Mouse (Mus musculus): ENCODE data around the gene Ccdc9b. TPM values are rescaled to one million over a fixed set of nuclear protein-coding genes. Genes with fewer than 3 reads are reported as not detected.

Ccdc9b gene
- polyA plus RNA-seq, 1 experiment, result 9.3 TPM

DNA sequence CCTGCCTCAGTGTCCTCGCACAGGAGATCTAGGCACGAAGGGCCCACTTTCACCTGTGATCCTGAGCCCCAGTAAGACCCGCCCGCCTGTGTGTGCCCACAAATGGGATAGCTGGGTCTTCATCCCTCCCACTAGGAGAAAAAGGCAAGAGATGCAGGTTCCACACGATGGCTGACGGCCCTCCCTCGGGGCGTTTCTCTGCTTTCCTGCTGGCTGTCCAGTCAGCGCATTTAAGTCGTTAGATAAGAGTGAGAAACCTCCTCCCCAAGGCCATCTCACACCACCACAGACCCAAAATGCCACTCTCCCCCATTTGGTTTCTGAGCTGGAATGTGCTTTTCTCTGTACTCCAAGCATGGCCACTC, 305 bp upstream of the Ccdc9b start:
- peaks cover 28% of the 10 kb centered on the region for H3K36me3 ChIP-seq (ENCODE audit: control insufficient read depth, insufficient read depth)
- peak overlapping the region; percentile 88 for H3ac ChIP-seq (ENCODE audit: control insufficient read depth, insufficient read length, low read depth)
- H3K4me3 ChIP-seq (ENCODE audit: insufficient read depth, poor library complexity, severe bottlenecking), result peak overlapping the region; percentile 46
- H3K27me3 ChIP-seq (ENCODE audit: control insufficient read depth, insufficient read depth, insufficient read length), result no peaks in the 10 kb centered on the region
- TF ChIP-seq MYOD1 (IDR thresholded peaks at IDR 0.05; ENCODE audit: control insufficient read depth, insufficient read length, low read depth), result no peak
- peak; percentile 12 for TF ChIP-seq MAX (IDR thresholded peaks at IDR 0.05)
- no peak for TF ChIP-seq USF1 (IDR thresholded peaks at IDR 0.05; ENCODE audit: low read depth)
- no peak for TF ChIP-seq CEBPB (IDR thresholded peaks at IDR 0.05; ENCODE audit: low read depth)
- peaks cover 10% of the 10 kb centered on the region for H3K79me3 ChIP-seq (ENCODE audit: low read depth)
- peaks cover 43% of the 10 kb centered on the region for H3K79me2 ChIP-seq (ENCODE audit: control insufficient read depth, insufficient read depth)

DNA sequence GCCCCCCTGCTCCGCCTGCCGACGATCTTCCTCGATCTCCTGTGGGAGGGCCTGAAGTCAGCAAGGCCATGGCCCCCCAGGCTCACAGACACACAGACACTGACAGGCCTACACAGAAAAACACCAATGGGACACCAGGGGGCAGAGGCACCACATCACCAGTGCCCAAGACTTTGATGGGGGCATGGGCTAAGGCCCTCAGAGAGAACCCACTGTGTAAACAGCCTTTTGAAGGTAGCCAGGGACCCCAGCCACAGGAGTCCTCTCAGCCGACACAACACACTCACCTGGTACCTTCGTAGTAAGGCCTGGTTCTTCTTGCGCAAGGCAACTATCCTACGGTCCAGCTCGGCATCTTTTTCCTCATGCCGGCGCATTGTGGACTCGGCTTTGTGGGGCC, 1.1 kb downstream of the Ccdc9b start:
- Histone ChIP-seq H3K36me3 (ENCODE audit: control insufficient read depth, insufficient read depth) (peaks cover 42% of the 10 kb centered on the region), H3K79me3 (ENCODE audit: low read depth) (peaks cover 10% of the 10 kb centered on the region), H3ac (ENCODE audit: control insufficient read depth, insufficient read length, low read depth) (peak overlapping the region; percentile 88), H3K27me3 (ENCODE audit: control insufficient read depth, insufficient read depth, insufficient read length) (no peaks in the 10 kb centered on the region), H3K79me2 (ENCODE audit: control insufficient read depth, insufficient read depth) (peaks cover 43% of the 10 kb centered on the region), H3K4me3 (ENCODE audit: insufficient read depth, poor library complexity, severe bottlenecking) (peak overlapping the region; percentile 46)
- TF ChIP-seq MYOG (IDR thresholded peaks at IDR 0.05; ENCODE audit: control insufficient read depth, extremely low read depth, insufficient read length) (no peak), CTCF (IDR thresholded peaks at IDR 0.05; ENCODE audit: control insufficient read depth, insufficient read depth, insufficient read length) (peak; percentile 57), MAX (IDR thresholded peaks at IDR 0.05) (no peak), CEBPB (IDR thresholded peaks at IDR 0.05; ENCODE audit: low read depth) (peak; percentile 55)

DNA sequence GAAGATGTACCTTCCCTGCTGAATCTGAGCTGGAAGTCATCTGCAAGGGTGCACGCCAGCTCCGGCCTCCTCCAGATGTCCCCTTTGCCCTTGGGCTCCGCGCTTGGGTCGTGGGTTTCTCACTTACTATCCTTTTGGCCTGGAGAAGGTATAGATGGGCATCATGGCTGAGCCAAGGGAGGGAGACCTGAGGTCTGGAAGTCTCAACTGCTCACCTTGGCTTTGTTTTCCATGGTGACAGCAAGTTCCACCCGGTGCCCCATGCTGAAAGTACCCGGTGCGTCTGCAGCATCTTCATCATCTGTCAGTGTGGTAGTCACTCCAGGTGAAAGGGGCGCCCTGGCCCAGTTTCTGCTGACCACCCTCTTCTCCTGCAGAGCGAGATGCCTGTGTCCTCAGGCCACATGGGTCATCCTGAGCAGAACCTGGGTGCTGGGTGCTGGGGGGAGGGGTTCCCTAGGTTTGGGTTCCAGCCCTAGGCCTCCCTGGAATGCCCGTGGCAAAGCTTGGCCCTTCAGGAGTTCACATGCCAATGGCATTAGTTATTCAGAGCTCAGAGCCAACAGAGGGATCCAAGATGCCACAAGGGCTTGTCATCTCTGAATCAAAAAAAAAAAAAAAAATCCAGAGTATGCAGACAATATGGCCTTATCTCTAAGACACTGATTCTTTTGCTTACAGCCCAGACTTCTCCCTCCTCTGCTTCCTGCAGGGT, 2.0 kb downstream of the Ccdc9b start:
- TF ChIP-seq MAX (IDR thresholded peaks at IDR 0.05), result peak; percentile 64
- TF ChIP-seq FOSL1 (IDR thresholded peaks at IDR 0.05; ENCODE audit: insufficient read depth, low read length, poor library complexity, severe bottlenecking), result peak; percentile 67
- TF ChIP-seq USF1 (IDR thresholded peaks at IDR 0.05; ENCODE audit: low read depth), result no peak
- peaks cover 10% of the 10 kb centered on the region for H3K79me3 ChIP-seq (ENCODE audit: low read depth)
- peak overlapping the region; percentile 88 for H3ac ChIP-seq (ENCODE audit: control insufficient read depth, insufficient read length, low read depth)
- H3K79me2 ChIP-seq (ENCODE audit: control insufficient read depth, insufficient read depth), result peaks cover 43% of the 10 kb centered on the region
- H3K27me3 ChIP-seq (ENCODE audit: control insufficient read depth, insufficient read depth, insufficient read length), result no peaks in the 10 kb centered on the region
- peaks cover 50% of the 10 kb centered on the region for H3K36me3 ChIP-seq (ENCODE audit: control insufficient read depth, insufficient read depth)
- peak overlapping the region; percentile 46 for H3K4me3 ChIP-seq (ENCODE audit: insufficient read depth, poor library complexity, severe bottlenecking)

DNA sequence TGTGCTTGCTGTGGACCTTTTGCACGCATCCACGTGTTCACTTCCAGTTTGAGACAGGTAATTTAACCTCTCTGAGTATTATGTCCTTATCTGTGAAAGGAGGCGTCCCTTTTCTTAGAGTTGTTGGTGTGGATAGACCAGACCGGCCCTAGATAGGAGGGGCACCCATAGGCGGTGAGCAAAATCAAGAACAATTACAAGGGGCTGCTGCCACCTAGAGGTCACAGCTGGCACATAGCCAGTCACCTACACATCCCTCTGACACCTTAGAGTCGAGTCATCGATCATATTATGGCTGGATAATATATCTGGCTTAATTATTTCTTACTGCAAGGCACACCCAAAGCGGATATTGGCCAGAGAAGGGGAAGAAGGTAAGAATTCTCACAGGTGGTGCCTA, 2.6 kb downstream of the Ccdc9b start:
- Histone ChIP-seq H3ac (ENCODE audit: control insufficient read depth, insufficient read length, low read depth) (no peak overlapping the region), H3K4me3 (ENCODE audit: insufficient read depth, poor library complexity, severe bottlenecking) (peak overlapping the region; percentile 46), H3K27me3 (ENCODE audit: control insufficient read depth, insufficient read depth, insufficient read length) (no peaks in the 10 kb centered on the region), H3K36me3 (ENCODE audit: control insufficient read depth, insufficient read depth) (peaks cover 51% of the 10 kb centered on the region), H3K79me2 (ENCODE audit: control insufficient read depth, insufficient read depth) (peaks cover 43% of the 10 kb centered on the region), H3K79me3 (ENCODE audit: low read depth) (peaks cover 10% of the 10 kb centered on the region)
- TF ChIP-seq MAX (IDR thresholded peaks at IDR 0.05) (no peak), CTCF (IDR thresholded peaks at IDR 0.05; ENCODE audit: control insufficient read depth, insufficient read depth, insufficient read length) (peak; percentile 47)

DNA sequence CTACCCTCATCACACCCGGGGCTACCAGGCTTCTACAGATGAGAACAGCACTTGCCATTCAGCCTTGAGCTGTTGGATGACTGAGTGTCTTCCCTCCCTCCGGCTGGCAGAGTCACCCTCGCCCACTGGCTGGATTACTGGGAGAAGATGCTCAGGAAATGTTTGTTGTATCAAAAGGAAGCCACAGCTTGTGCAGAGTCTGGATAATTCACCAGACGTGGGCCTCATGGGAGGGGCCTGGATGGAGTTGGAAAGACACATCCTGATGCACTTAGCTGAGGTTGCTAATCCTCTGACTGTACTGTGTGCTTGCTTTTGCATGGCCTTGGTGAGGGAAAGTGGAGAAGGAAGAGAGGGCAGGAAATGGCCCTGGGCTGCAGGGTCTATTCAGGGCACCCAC, 6.4 kb downstream of the Ccdc9b start:
- TF ChIP-seq CTCF (IDR thresholded peaks at IDR 0.05; ENCODE audit: control insufficient read depth, insufficient read depth, insufficient read length) (no peak), MAX (IDR thresholded peaks at IDR 0.05) (no peak), MYOG (IDR thresholded peaks at IDR 0.05; ENCODE audit: control insufficient read depth, extremely low read depth, insufficient read length) (no peak), USF1 (IDR thresholded peaks at IDR 0.05; ENCODE audit: low read depth) (no peak), FOSL1 (IDR thresholded peaks at IDR 0.05; ENCODE audit: insufficient read depth, low read length, poor library complexity, severe bottlenecking) (no peak), MYOD1 (IDR thresholded peaks at IDR 0.05; ENCODE audit: control insufficient read depth, insufficient read length, low read depth) (no peak), CEBPB (IDR thresholded peaks at IDR 0.05; ENCODE audit: low read depth) (no peak)
- H3K4me3 ChIP-seq (ENCODE audit: insufficient read depth, poor library complexity, severe bottlenecking), result no peak overlapping the region
- peaks cover 51% of the 10 kb centered on the region for H3K36me3 ChIP-seq (ENCODE audit: control insufficient read depth, insufficient read depth)

DNA sequence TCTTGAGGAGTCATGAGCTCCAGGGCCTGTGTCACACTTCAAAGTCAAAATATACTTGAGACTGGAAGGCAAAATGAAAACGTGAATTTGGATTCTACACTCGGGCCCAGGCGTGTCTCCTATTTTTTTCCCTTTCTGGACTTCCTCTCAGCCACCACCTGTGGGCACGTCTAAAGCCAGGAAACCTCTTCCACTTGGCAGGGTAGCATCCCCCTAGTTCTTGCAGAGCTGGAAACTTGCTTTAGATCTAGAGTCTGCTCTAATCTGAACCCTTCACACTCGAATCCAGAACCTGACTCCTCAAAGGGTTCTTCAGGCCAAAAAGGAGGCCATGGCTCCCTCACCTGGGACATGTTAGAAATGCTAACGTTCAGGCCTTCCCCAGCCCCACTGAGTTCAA, 7.1 kb downstream of the Ccdc9b start:
- peaks cover 21% of the 10 kb centered on the region for H3K79me2 ChIP-seq (ENCODE audit: control insufficient read depth, insufficient read depth)
- H3K4me3 ChIP-seq (ENCODE audit: insufficient read depth, poor library complexity, severe bottlenecking), result no peak overlapping the region
- peaks cover 49% of the 10 kb centered on the region for H3K36me3 ChIP-seq (ENCODE audit: control insufficient read depth, insufficient read depth)
- no peak overlapping the region for H3ac ChIP-seq (ENCODE audit: control insufficient read depth, insufficient read length, low read depth)
- peaks cover 8% of the 10 kb centered on the region for H3K79me3 ChIP-seq (ENCODE audit: low read depth)
- TF ChIP-seq CEBPB (IDR thresholded peaks at IDR 0.05; ENCODE audit: low read depth), result no peak
- TF ChIP-seq MAX (IDR thresholded peaks at IDR 0.05), result no peak
- TF ChIP-seq CTCF (IDR thresholded peaks at IDR 0.05; ENCODE audit: control insufficient read depth, insufficient read depth, insufficient read length), result no peak
- TF ChIP-seq FOSL1 (IDR thresholded peaks at IDR 0.05; ENCODE audit: insufficient read depth, low read length, poor library complexity, severe bottlenecking), result no peak
- TF ChIP-seq MYOD1 (IDR thresholded peaks at IDR 0.05; ENCODE audit: control insufficient read depth, insufficient read length, low read depth), result no peak
- TF ChIP-seq MYOG (IDR thresholded peaks at IDR 0.05; ENCODE audit: control insufficient read depth, extremely low read depth, insufficient read length), result no peak
- no peak for TF ChIP-seq USF1 (IDR thresholded peaks at IDR 0.05; ENCODE audit: low read depth)
- no peaks in the 10 kb centered on the region for H3K27me3 ChIP-seq (ENCODE audit: control insufficient read depth, insufficient read depth, insufficient read length)

More for the DNA sequence above, 6.4 kb downstream of the Ccdc9b start:
- no peak overlapping the region for H3ac ChIP-seq (ENCODE audit: control insufficient read depth, insufficient read length, low read depth)
- peaks cover 28% of the 10 kb centered on the region for H3K79me2 ChIP-seq (ENCODE audit: control insufficient read depth, insufficient read depth)
- peaks cover 9% of the 10 kb centered on the region for H3K79me3 ChIP-seq (ENCODE audit: low read depth)
- no peaks in the 10 kb centered on the region for H3K27me3 ChIP-seq (ENCODE audit: control insufficient read depth, insufficient read depth, insufficient read length)
